Mouse (Mus musculus): ENCODE measurements around the gene Rab5a. TPM values are rescaled to one million over a fixed set of nuclear protein-coding genes. Genes with fewer than 3 reads are reported as not detected.

The Rab5a gene
- polyA plus RNA-seq, 1 experiment from 2014 or later: 114 TPM

GRCm38 (mm10) chr17:53554088-53554487 lies 75.1 kb downstream of the Rab5a start:
- Histone ChIP-seq H3K27ac (replicated peaks) (no peak overlapping the region), H3K27me3 (no peaks in the 10 kb centered on the region), H3K4me2 (replicated peaks) (no peak overlapping the region), H3K9me3 (no peaks in the 10 kb centered on the region), H3K4me1 (peaks cover 8% of the 10 kb centered on the region), H3K9ac (replicated peaks) (no peak overlapping the region), H3K36me3 (no peaks in the 10 kb centered on the region), H3K4me3 (no peak overlapping the region)
- no peak for ATAC-seq (replicated peaks)
- 60% methylated on average over 4 of the region's 4 CpGs for WGBS

GRCm38 (mm10) chr17:53554813-53555212 lies 75.8 kb downstream of the Rab5a start:
- 84% methylated on average over 3 of the region's 3 CpGs for WGBS
- Histone ChIP-seq H3K36me3 (no peaks in the 10 kb centered on the region), H3K27ac (replicated peaks) (no peak overlapping the region), H3K4me3 (no peak overlapping the region), H3K27me3 (no peaks in the 10 kb centered on the region), H3K9me3 (no peaks in the 10 kb centered on the region), H3K4me1 (peaks cover 8% of the 10 kb centered on the region), H3K9ac (replicated peaks) (no peak overlapping the region), H3K4me2 (replicated peaks) (no peak overlapping the region)
- no peak for ATAC-seq (replicated peaks)

Other genes starting within 250 kb of the Rab5a start
- 0.72 and 0.93 TPM in 2 replicates for gene Efhb, start 15.9 kb upstream of the Rab5a start, polyA plus RNA-seq (2015; fragmentation: Nextera tagmentation; extraction: Ambion mirVana)
- 0.23 and 0.73 TPM in 2 replicates for gene Pp2d1, start 60.2 kb downstream of the Rab5a start, polyA plus RNA-seq (2015; fragmentation: Nextera tagmentation; extraction: Ambion mirVana)
- 6.3 and 6.5 TPM in 2 replicates for gene Kat2b, start 87.6 kb downstream of the Rab5a start, polyA plus RNA-seq (2015; fragmentation: Nextera tagmentation; extraction: Ambion mirVana)
- 18.0 and 21.9 TPM in 2 replicates for gene Sgo1, start 210.1 kb downstream of the Rab5a start, polyA plus RNA-seq (2015; fragmentation: Nextera tagmentation; extraction: Ambion mirVana)